Mouse (Mus musculus) hindbrain, embryonic 12.5 days (tissue): ENCODE data around the gene Ilvbl. TPM values are rescaled to one million over a fixed set of nuclear protein-coding genes. Genes with fewer than 3 reads are reported as not detected.

ENCODE experiments used
- microRNA-seq: library from miRNA; unstranded; fragments of <30 nt; microRNA quantifications from one replicate; pipeline ENCODE4, GENCODE M21; 2017
- polyA plus RNA-seq: library from polyadenylated mRNA; unstranded; fragments of >200 nt; fragmentation: Nextera tagmentation; extraction: Ambion mirVana; gene quantifications from 2 replicates; pipeline ENCODE4 v1.2.1, GENCODE M21; 2016

Gene Ilvbl
- polyA plus RNA-seq, 1 experiment from 2014 or later = 51.6 TPM

Small RNA genes within 50 kb of the gene (microRNA-seq; reads per million reads assigned to microRNA genes)
- gene Gm27541 = not detected

Other genes with a start within 250 kb of the Ilvbl start
- 59.2 and 59.7 TPM in 2 replicates for gene Agpat3, start 221.9 kb upstream of the Ilvbl start, polyA plus RNA-seq
- gene Rrp1, start 161.3 kb upstream of the Ilvbl start, polyA plus RNA-seq = 339 and 343 TPM in 2 replicates
- 127 and 138 TPM in 2 replicates for gene Cstb, start 148.7 kb upstream of the Ilvbl start, polyA plus RNA-seq
- gene Pdxk, start 109.4 kb upstream of the Ilvbl start, polyA plus RNA-seq = 12.2 and 13.0 TPM in 2 replicates
- gene Olfr1358, start 56.9 kb upstream of the Ilvbl start, polyA plus RNA-seq = not detected in 2 replicates
- 9.2 and 10.8 TPM in 2 replicates for gene Syde1, start 17.6 kb downstream of the Ilvbl start, polyA plus RNA-seq
- not detected in 2 replicates for gene Olfr1357, start 43.7 kb downstream of the Ilvbl start, polyA plus RNA-seq
- 0.13 TPM in 1 of 2 replicates, not detected in the other for gene Casp14, start 143.9 kb downstream of the Ilvbl start, polyA plus RNA-seq
- 0.17 and 0.31 TPM in 2 replicates for gene Ccdc105, start 178.7 kb downstream of the Ilvbl start, polyA plus RNA-seq
- 2.0 and 2.2 TPM in 2 replicates for gene Slc1a6, start 206.2 kb downstream of the Ilvbl start, polyA plus RNA-seq